Mouse (Mus musculus) MEL (cell line): ENCODE data around the gene Slc16a1.

ENCODE experiments used
- CTCF ChIP-seq, 3 experiments: IDR thresholded peaks in 2 of 3; conservative IDR thresholded peaks in 1 of 3; 2 replicates each; pipeline ENCODE4 v1.5.1; 2011 to 2012; ENCODE audit warnings: low read length in 3 of 3, low read depth in 2 of 3, mild to moderate bottlenecking in 2 of 3, improper control_type of control experiment in 1 of 3, inconsistent platforms in 1 of 3, mixed read lengths in 1 of 3, moderate library complexity in 1 of 3; ENCODE audit not compliant: control insufficient read depth in 1 of 3, insufficient read depth in 1 of 3, poor library complexity in 1 of 3, severe bottlenecking in 1 of 3
- E2F4 ChIP-seq: IDR thresholded peaks from 2 replicates; pipeline ENCODE4 v1.6.1; 2011; ENCODE audit warnings: low read depth, low read length, improper control_type of control experiment, borderline replicate concordance
- EP300 ChIP-seq, 2 experiments: IDR thresholded peaks; 2 replicates each; pipeline ENCODE4 v1.6.1; 2011; ENCODE audit warnings: improper control_type of control experiment in 2 of 2, low read length in 2 of 2, low read depth in 1 of 2, mild to moderate bottlenecking in 1 of 2
- JUND ChIP-seq: IDR thresholded peaks from 2 replicates; pipeline ENCODE4 v1.6.1; 2011; ENCODE audit warnings: low read depth, mild to moderate bottlenecking, improper control_type of control experiment, low read length
- KAT2A ChIP-seq: conservative IDR thresholded peaks from 2 replicates; pipeline ENCODE4 v1.6.1; 2012; ENCODE audit warnings: low read depth, low read length, improper control_type of control experiment, inconsistent platforms
- NRF1 ChIP-seq: IDR thresholded peaks from 2 replicates; pipeline ENCODE4 v1.6.1; 2014; ENCODE audit warnings: low read depth, mild to moderate bottlenecking, inconsistent platforms, low read length, improper control_type of control experiment, moderate library complexity; ENCODE audit not compliant: poor library complexity, insufficient read depth, severe bottlenecking
- POLR2A ChIP-seq, 2 experiments: IDR thresholded peaks; 2 replicates each; pipeline ENCODE4 v1.6.1; 2011 to 2012; ENCODE audit warnings: low read length in 2 of 2, mild to moderate bottlenecking in 2 of 2, control low read depth in 1 of 2, improper control_type of control experiment in 1 of 2, low read depth in 1 of 2, moderate library complexity in 1 of 2; ENCODE audit not compliant: control insufficient read depth in 1 of 2, insufficient read depth in 1 of 2, poor library complexity in 1 of 2
- POLR2AphosphoS2 ChIP-seq: IDR thresholded peaks from 2 replicates; pipeline ENCODE4 v1.6.1; 2011; ENCODE audit warnings: low read length, improper control_type of control experiment
- RCOR1 ChIP-seq: IDR thresholded peaks from 2 replicates; pipeline ENCODE4 v1.6.1; 2012; ENCODE audit warnings: low read depth, mild to moderate bottlenecking, inconsistent platforms, low read length, improper control_type of control experiment
- TAL1 ChIP-seq: IDR thresholded peaks from 2 replicates; pipeline ENCODE4 v1.6.1; 2012; ENCODE audit warnings: mild to moderate bottlenecking, inconsistent platforms, low read length, moderate library complexity, mixed read lengths
- TBP ChIP-seq: IDR thresholded peaks from 2 replicates; pipeline ENCODE4 v1.8.0; 2011; ENCODE audit warnings: low read depth, low read length, improper control_type of control experiment
- USF1 ChIP-seq: IDR thresholded peaks from 2 replicates; pipeline ENCODE4 v1.6.1; 2014; ENCODE audit warnings: low read depth, mild to moderate bottlenecking, inconsistent platforms, low read length, improper control_type of control experiment, moderate library complexity

- TF ChIP-seq KAT2A (no peak), TBP (no peak), POLR2AphosphoS2 (no peak), POLR2A (IDR thresholded peaks at IDR 0.05; ENCODE audit: control insufficient read depth in 1 of 2, insufficient read depth in 1 of 2, low read depth in 1 of 2, low read length in 2 of 2, poor library complexity in 1 of 2) (no peak), CTCF (IDR thresholded peaks at IDR 0.05 in 2 of 3, conservative IDR thresholded peaks at IDR 0.05 in 1 of 3; ENCODE audit: control insufficient read depth in 1 of 3, insufficient read depth in 1 of 3, low read depth in 2 of 3, low read length in 3 of 3, poor library complexity in 1 of 3, severe bottlenecking in 1 of 3) (no peak), TAL1 (no peak), NRF1 (no peak), EP300 (IDR thresholded peaks at IDR 0.05; ENCODE audit: low read depth in 1 of 2, low read length in 2 of 2) (no peak), E2F4 (no peak), USF1 (no peak), RCOR1 (no peak), JUND (no peak)
Measured at GRCm38 (mm10) chr3:104666950-104667349, 28.5 kb downstream of the Slc16a1 start.
